7 mouse cellular contexts compared by ENCODE assay signal in the genomic region with DNA sequence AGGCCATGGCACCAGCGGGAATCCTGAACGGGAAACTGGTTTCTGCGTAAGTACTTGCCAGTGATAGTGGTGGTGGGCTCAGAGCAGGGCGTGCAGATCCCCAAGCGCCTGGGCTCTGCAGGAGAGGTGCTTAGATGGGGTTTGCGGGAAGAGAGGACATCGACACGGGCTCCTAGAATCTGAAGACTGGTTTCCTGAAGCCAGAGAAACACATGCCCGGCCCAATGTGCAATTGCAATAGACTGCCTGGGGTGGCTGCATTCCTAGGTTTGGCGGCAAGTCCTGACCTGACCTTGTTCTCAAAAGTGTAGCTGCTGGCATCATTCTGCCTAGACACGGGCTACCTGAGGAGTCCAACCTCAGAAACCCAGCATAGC. TPM values are rescaled to one million over a fixed set of nuclear protein-coding genes. Genes with fewer than 3 reads are reported as not detected.
DNase-seq lines count a peak whose midpoint lies in the region; ATAC-seq lines count a peak whose summit lies in the region.

No protein-coding gene starts in this region.

- peak overlapping the region; percentile 64 for H3K9ac ChIP-seq in forebrain, embryonic 11.5 days (ENCODE audit: low read length)
- peak overlapping the region; percentile 68 for H3K9ac ChIP-seq in midbrain, embryonic 11.5 days (ENCODE audit: low read length)

- no peaks in the 10 kb centered on the region for H3K4me1 ChIP-seq in forebrain, embryonic 11.5 days (replicated peaks; ENCODE audit: control insufficient read depth, insufficient read depth, low read length)
- peaks cover 6% of the 10 kb centered on the region for H3K4me1 ChIP-seq in midbrain, embryonic 11.5 days (ENCODE audit: control insufficient read depth, insufficient read depth, low read length)

- H3K36me3 ChIP-seq in forebrain, embryonic 11.5 days (ENCODE audit: control insufficient read depth, insufficient read depth, low read length), result no peaks in the 10 kb centered on the region
- H3K36me3 ChIP-seq in midbrain, embryonic 11.5 days (ENCODE audit: control insufficient read depth, insufficient read depth, low read length), result no peaks in the 10 kb centered on the region

- peak overlapping the region; percentile 50 for H3K4me3 ChIP-seq in forebrain, embryonic 11.5 days (ENCODE audit: low read depth, low read length)
- H3K4me3 ChIP-seq in midbrain, embryonic 11.5 days (ENCODE audit: low read depth, low read length), result peak overlapping the region; percentile 58

- 0% methylated on average over 11 of the region's 11 CpGs for WGBS in forebrain, embryonic 11.5 days
- 0% methylated on average over 11 of the region's 11 CpGs for WGBS in midbrain, embryonic 11.5 days

- H3K27ac ChIP-seq in forebrain, embryonic 11.5 days (ENCODE audit: low read depth, low read length), result 0 out of 2 replicates have a peak overlapping the region, but pooled peaks have one; percentile 20
- peak overlapping the region; percentile 26; the same call in 1 of the 2 replicates for H3K27ac ChIP-seq in midbrain, embryonic 11.5 days (ENCODE audit: low read depth, low read length)

- DNase-seq in urinary bladder, postnatal 14 days (ENCODE audit: low spot score), result peak; percentile 63
- no peak for DNase-seq in urinary bladder, postnatal 10 days (ENCODE audit: low spot score)
- no peak for DNase-seq in forebrain, embryonic 11.5 days (ENCODE audit: low spot score)
- DNase-seq in kidney, postnatal 10 days, result peak; percentile 42
- peak; percentile 97 for DNase-seq in midbrain, embryonic 11.5 days (ENCODE audit: low spot score, missing footprints)
- DNase-seq in left cerebral cortex, adult 8-10 months (ENCODE audit: low spot score in 2 of 2), result no peak
- no peak for DNase-seq in retina, postnatal 1 day

- no peaks in the 10 kb centered on the region for H3K9me3 ChIP-seq in forebrain, embryonic 11.5 days (ENCODE audit: control insufficient read depth, low read length)
- H3K9me3 ChIP-seq in midbrain, embryonic 11.5 days (ENCODE audit: control insufficient read depth, low read length), result no peaks in the 10 kb centered on the region

- peak overlapping the region; percentile 92 for H3K4me2 ChIP-seq in forebrain, embryonic 11.5 days (ENCODE audit: low read depth, low read length, severe bottlenecking)
- peak overlapping the region; percentile 93 for H3K4me2 ChIP-seq in midbrain, embryonic 11.5 days

- H3K27me3 ChIP-seq in forebrain, embryonic 11.5 days (ENCODE audit: control insufficient read depth, insufficient read depth, low read length), result no peaks in the 10 kb centered on the region
- no peaks in the 10 kb centered on the region for H3K27me3 ChIP-seq in midbrain, embryonic 11.5 days (ENCODE audit: control insufficient read depth, insufficient read depth, low read length)

- ATAC-seq in forebrain, embryonic 11.5 days (replicated peaks; ENCODE audit: low FRiP score), result peak; percentile 33; the same call in 1 of the 2 replicates
- peak; percentile 36; the same call in 1 of the 2 replicates for ATAC-seq in midbrain, embryonic 11.5 days (ENCODE audit: low FRiP score)

RNA-seq across cellular contexts. Expression of a gene that starts 0.4 kb away (rescaled TPM):
- polyA plus RNA-seq in forebrain, embryonic 11.5 days (2014; fragmentation: Nextera tagmentation; extraction: Ambion mirVana), result 80.2 and 80.8 TPM in 2 replicates
- polyA plus RNA-seq in midbrain, embryonic 11.5 days (2014; fragmentation: Nextera tagmentation; extraction: Ambion mirVana), result 62.9 and 63.9 TPM in 2 replicates
- total RNA-seq in left cerebral cortex, adult 8-10 months (2022), result 10 to 100 TPM; 42.5 to 45.2 (median 42.9) TPM

RNA-seq across cellular contexts. Expression of a gene that starts 8.9 kb away (rescaled TPM):
- polyA plus RNA-seq in forebrain, embryonic 11.5 days (2014; fragmentation: Nextera tagmentation; extraction: Ambion mirVana), result not detected in 2 replicates
- polyA plus RNA-seq in midbrain, embryonic 11.5 days (2014; fragmentation: Nextera tagmentation; extraction: Ambion mirVana), result not detected in 2 replicates
- not detected for total RNA-seq in left cerebral cortex, adult 8-10 months (2022)

Comparison
In these comparisons a context has a peak if more than half of its experiments do, and no peak if none do; other contexts are left out.
1. DNase-seq: peak in urinary bladder, postnatal 14 days (single experiment), kidney, postnatal 10 days (single experiment) and midbrain, embryonic 11.5 days (single experiment); none in urinary bladder, postnatal 10 days (single experiment), forebrain, embryonic 11.5 days (single experiment), left cerebral cortex, adult 8-10 months (0 of 2) and retina, postnatal 1 day (single experiment).